Mouse (Mus musculus): ENCODE measurements around the gene Nmbr.

Gene Nmbr

GRCm38 (mm10) chr10:14705072-14706066, at the start of gene Nmbr, which contains the start of gene Vta1:
Gene Nmbr (plus strand): TSS chr10:14705591.
Gene Vta1 (minus strand): TSS chr10:14705560.
- peak; percentile 95 to 97 for DNase-seq (ENCODE audit: low spot score in 2 of 2)

GRCm38 (mm10) chr10:14660875-14661274, 44.5 kb upstream of the Nmbr start:
- no peak for DNase-seq (ENCODE audit: low spot score in 2 of 2)

- DNase-seq (ENCODE audit: low spot score in 2 of 2): no peak
Observed at GRCm38 (mm10) chr10:14666147-14666546, 39.2 kb upstream of the Nmbr start.

- DNase-seq (ENCODE audit: low spot score in 2 of 2): no peak
Observed at GRCm38 (mm10) chr10:14685663-14686062, 19.7 kb upstream of the Nmbr start.

- no peak for DNase-seq (ENCODE audit: low spot score in 2 of 2)
Observed at GRCm38 (mm10) chr10:14688785-14689442, 16.5 kb upstream of the Nmbr start.

- DNase-seq (ENCODE audit: low spot score in 2 of 2): no peak
Observed at GRCm38 (mm10) chr10:14690349-14690748, 15.0 kb upstream of the Nmbr start.

GRCm38 (mm10) chr10:14703239-14703638, 2.2 kb upstream of the Nmbr start:
- DNase-seq (ENCODE audit: low spot score in 2 of 2): no peak

GRCm38 (mm10) chr10:14703830-14704420, 1.5 kb upstream of the Nmbr start:
- no peak for DNase-seq (ENCODE audit: low spot score in 2 of 2)

- no peak for DNase-seq (ENCODE audit: low spot score in 2 of 2)
Observed at GRCm38 (mm10) chr10:14718114-14718513, 12.7 kb downstream of the Nmbr start, which contains the start of gene Gje1. Gene Gje1 (minus strand): TSS chr10:14718214.

GRCm38 (mm10) chr10:14725671-14726070, 20.3 kb downstream of the Nmbr start:
- DNase-seq (ENCODE audit: low spot score in 2 of 2): no peak

- no peak for DNase-seq (ENCODE audit: low spot score in 2 of 2)
Observed at GRCm38 (mm10) chr10:14734285-14734684, 28.9 kb downstream of the Nmbr start.

- no peak for DNase-seq (ENCODE audit: low spot score in 2 of 2)
Observed at GRCm38 (mm10) chr10:14759665-14760558, 54.5 kb downstream of the Nmbr start.

GRCm38 (mm10) chr10:14760618-14761017, 55.2 kb downstream of the Nmbr start:
- DNase-seq (ENCODE audit: low spot score in 2 of 2): no peak

GRCm38 (mm10) chr10:14770227-14770910, 65.0 kb downstream of the Nmbr start:
- no peak for DNase-seq (ENCODE audit: low spot score in 2 of 2)

- no peak for DNase-seq (ENCODE audit: low spot score in 2 of 2)
Observed at GRCm38 (mm10) chr10:14774499-14774898, 69.1 kb downstream of the Nmbr start.

GRCm38 (mm10) chr10:14789969-14790368, 84.6 kb downstream of the Nmbr start:
- DNase-seq (ENCODE audit: low spot score in 2 of 2): no peak

- no peak for DNase-seq (ENCODE audit: low spot score in 2 of 2)
Observed at GRCm38 (mm10) chr10:14816970-14817369, 111.6 kb downstream of the Nmbr start.
